Mouse (Mus musculus) CD4-positive naive resting alpha-beta T cell, adult 76 days (primary cell): ENCODE data around the gene Begain. TPM values are rescaled to one million over a fixed set of nuclear protein-coding genes. Genes with fewer than 3 reads are reported as not detected.

Experiments used
- total RNA-seq: library from RNA; stranded (reverse); gene quantifications from one replicate; pipeline ENCODE4 v1.2.4, GENCODE M21; 2023

The Begain gene
- total RNA-seq, result 3.6 TPM

DNA sequence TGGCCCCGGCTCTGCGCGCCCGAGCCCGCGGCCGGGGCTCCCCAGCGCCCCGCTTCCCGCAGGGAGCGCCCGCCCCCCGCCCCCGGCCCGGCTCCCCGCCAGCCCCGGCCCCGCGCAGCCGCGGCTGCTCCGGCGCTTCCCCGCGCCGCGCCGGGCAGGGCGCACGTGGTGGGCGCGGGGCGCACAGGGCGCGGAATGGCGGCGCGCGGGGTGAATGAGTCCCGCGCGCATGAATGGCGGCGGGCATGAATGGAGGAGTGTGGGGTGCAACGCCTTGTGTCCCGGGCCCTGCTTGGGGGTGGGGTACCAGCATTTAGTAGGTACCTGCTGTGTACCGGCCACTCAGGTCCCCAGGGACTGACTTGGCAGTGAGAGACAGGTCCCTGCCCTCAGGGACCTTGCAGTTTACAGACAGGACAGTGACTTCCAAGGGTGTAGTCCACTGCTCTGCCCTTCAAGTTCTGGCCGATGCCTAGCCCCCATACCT, at the start of gene Begain:
Gene Begain (minus strand): TSS at position 51 of the 487 bp plus-strand sequence.

Other genes starting within 250 kb of the Begain start
- 8.8 TPM for gene Slc25a29, start 232.3 kb downstream of the Begain start, total RNA-seq
- gene Slc25a47, start 232.2 kb downstream of the Begain start, total RNA-seq, result 3.0 TPM
- gene Wdr25, start 174.6 kb downstream of the Begain start, total RNA-seq, result 6.7 TPM
- gene Wars, start 174.0 kb downstream of the Begain start, total RNA-seq, result 31.2 TPM